Mouse (Mus musculus): ENCODE results near the gene Npc1l1. TPM values are rescaled to one million over a fixed set of nuclear protein-coding genes. Genes with fewer than 3 reads are reported as not detected.

The Npc1l1 gene
- total RNA-seq, 2 experiments from 2014 or later = not detected

DNA sequence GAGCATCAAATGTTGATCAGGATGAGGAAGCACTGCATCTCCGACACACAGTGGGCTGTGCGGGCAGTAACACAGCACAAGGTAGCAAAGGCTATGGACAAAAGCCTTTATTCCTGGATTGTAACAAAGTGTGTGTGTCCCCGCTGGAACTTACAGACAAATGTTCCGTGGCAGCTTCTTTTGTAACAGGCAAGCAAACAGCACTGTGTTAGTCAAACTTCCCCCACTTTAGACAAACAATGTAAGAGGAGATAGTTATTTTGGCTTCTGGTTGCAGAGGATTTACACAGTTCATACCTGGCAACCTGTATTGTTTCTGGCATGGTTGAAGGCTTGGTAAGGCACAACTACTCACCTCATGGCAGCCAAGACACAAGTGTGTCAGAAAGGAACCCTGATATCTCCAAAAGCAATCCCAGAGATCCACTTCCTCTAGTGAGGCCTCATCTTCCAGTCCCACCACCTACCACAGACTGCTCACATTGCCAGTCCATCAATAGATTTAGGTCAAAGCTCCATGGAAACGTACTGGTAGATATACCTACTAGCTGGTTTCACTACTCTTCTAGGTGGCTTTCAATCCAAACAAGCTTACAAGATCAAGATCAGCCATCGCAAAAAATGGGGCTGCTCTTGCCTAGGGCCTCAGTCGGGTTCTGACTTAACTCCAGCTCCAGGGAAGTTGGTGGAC lies 64.4 kb downstream of the Npc1l1 start:
- intact Hi-C loops (cut with DNase I) = loop anchor here (5.0 kb wide), 1 partner anchor 1693 kb away; no protein-coding TSS in a partner anchor
- no peak for DNase-seq

DNA sequence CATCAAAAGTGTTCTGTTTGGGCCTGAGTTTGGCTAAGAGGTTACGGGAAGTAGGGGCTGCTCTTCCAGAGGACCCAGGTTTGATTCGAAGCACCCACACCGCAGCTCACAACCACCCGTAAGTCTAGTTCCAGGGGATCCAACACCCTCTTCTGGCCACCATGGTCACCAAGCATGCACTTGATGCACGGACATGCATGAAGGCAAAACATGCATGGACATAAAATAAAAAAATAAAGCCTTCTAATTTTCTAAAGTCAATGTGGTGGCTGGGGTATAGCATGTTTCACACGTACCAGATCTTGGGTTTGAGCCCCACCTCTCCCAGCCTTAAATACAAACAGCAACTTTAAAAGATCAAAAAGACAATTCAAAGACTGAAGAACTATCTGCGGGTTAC lies 65.2 kb downstream of the Npc1l1 start:
- intact Hi-C loops (cut with DNase I) = loop anchor here (5.0 kb wide), 1 partner anchor 1692 kb away; no protein-coding TSS in a partner anchor
- no peak for DNase-seq

DNA sequence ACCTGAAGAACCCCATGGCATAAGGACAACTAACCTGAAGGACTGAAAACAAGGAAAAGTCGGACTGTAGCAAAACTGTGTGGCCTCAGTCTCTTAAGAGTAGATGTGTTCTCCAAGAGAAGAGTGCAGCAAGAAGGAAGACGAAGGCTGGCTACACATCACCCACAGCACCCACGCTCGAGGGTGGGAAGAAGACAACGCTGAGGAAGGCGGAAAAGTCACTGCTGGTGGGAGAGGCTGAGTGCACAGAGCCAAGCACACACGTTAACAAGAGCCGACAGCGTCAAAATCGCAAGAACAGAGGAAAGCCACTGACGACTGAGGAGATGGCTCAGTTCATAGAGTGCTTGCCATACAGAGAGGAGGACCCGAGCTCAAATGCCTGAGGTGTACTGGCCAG lies 66.2 kb downstream of the Npc1l1 start:
- no peak for DNase-seq
- intact Hi-C loops (cut with DNase I) = no loop called here

DNA sequence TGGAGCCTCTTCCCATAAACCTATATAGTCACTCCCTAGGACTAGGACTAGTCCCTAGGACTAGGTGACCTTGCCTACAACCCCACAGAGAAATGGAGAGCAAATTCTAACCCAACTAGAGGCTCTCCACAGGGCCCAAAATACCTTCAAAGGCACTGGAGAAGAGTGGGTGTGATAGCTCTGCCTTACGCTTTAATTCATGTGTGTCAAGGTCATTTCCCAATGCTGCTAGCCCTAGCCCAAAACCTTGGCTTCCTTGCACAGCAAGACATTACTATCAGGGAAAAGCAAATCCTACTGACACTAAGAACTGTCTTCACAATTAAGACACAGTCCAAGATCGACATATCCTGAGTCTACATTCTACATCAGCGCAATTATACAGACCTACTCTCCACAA lies 66.9 kb downstream of the Npc1l1 start:
- intact Hi-C loops (cut with DNase I) = no loop called here
- DNase-seq = no peak

DNA sequence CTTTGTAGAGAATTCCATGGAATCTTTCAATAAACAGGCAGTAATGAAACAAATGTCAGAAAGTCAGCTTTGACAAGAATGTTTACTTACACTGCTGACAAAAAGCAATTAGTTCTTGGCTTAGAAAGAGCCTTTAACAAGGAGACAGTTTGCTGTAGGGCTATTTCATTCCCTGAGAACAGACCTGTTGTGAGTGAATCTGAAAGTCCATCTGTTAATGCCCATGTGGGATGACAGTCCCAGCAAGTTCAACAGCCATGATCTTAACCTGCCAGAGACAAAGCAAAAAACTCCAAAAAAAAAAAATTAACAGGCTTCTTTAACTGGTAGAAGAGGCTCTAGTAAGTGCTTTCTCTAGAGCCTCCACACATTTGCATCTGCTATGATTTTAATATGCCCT lies 68.4 kb downstream of the Npc1l1 start:
- no peak for DNase-seq
- intact Hi-C loops (cut with DNase I) = no loop called here

Other genes starting within 250 kb of the Npc1l1 start
- gene Camk2b, start 163.8 kb downstream of the Npc1l1 start, total RNA-seq (2021) = 1 to 10 TPM; 7.4 to 7.7 TPM
- under 1 TPM in 1 of 2 experiments, not detected in 1; 0.26 TPM for gene A730071L15Rik, start 30.1 kb downstream of the Npc1l1 start, total RNA-seq (2021)
- 10 to 100 TPM; 65.7 to 68.2 TPM for gene Nudcd3, start 29.7 kb downstream of the Npc1l1 start, total RNA-seq (2021)
- gene Ddx56, start 37.6 kb upstream of the Npc1l1 start, total RNA-seq (2021) = 10 to 100 TPM; 33.3 to 34.4 TPM
- 10 to 100 TPM; 78.1 to 82.9 TPM for gene Tmed4, start 44.7 kb upstream of the Npc1l1 start, total RNA-seq (2021)
- gene Ogdh, start 61.5 kb upstream of the Npc1l1 start, total RNA-seq (2021) = 1,000 to 10,000 TPM; 1,296 to 1,304 TPM
- gene Zmiz2, start 158.9 kb upstream of the Npc1l1 start, total RNA-seq (2021) = 10 to 100 TPM; 43.2 to 44.3 TPM
- 100 to 1,000 TPM; 943 to 992 TPM for gene Ppia, start 185.3 kb upstream of the Npc1l1 start, total RNA-seq (2021)
- gene H2afv, start 214.3 kb upstream of the Npc1l1 start, total RNA-seq (2021) = 10 to 100 TPM; 73.1 to 82.9 TPM
- 10 to 100 TPM; 70.5 to 74.0 TPM for gene Purb, start 245.8 kb upstream of the Npc1l1 start, total RNA-seq (2021)